Mouse (Mus musculus) megakaryocyte, embryonic 14.5 days (primary cell): ENCODE results near the gene Zmat5.

ENCODE experiments used
- FLI1 ChIP-seq: IDR thresholded peaks from 2 replicates; pipeline ENCODE4 v1.6.1; 2012; ENCODE audit warnings: low read length, inconsistent platforms, mixed read lengths
- GATA1 ChIP-seq: IDR thresholded peaks from 3 replicates; pipeline ENCODE4 v1.6.1; 2012; ENCODE audit warnings: mixed read lengths, low read length, inconsistent platforms, borderline replicate concordance

- TF ChIP-seq GATA1 (no peak), FLI1 (no peak)
Measured at GRCm38 (mm10) chr11:4783116-4783515, 78.6 kb downstream of the Zmat5 start.
